Mouse (Mus musculus) lung, embryonic 15.5 days (tissue): Measurements from ENCODE around the gene Ppan. TPM values are rescaled to one million over a fixed set of nuclear protein-coding genes. Genes with fewer than 3 reads are reported as not detected.

Source experiments
- ATAC-seq: fragments of 200-750 bp; cut with Nextera tagmentation; 2 replicates; pipeline ENCODE4 v1.8.0; 2017; ENCODE audit warnings: moderate number of reproducible peaks, borderline replicate concordance; ENCODE audit not compliant: low FRiP score, low TSS enrichment; ENCODE audit errors: extremely low read depth
- H3K27ac ChIP-seq: fragments of 300-500 bp; sonication (generic); 2 replicates; pipeline ENCODE4 v1.5.1; 2015; ENCODE audit warnings: moderate library complexity, mild to moderate bottlenecking, inconsistent platforms
- H3K27me3 ChIP-seq: fragments of 300-500 bp; sonication (generic); 2 replicates; pipeline ENCODE4 v1.6.1; 2015; ENCODE audit warnings: inconsistent platforms
- H3K36me3 ChIP-seq: fragments of 300-500 bp; sonication (generic); 2 replicates; pipeline ENCODE4 v1.6.1; 2015; ENCODE audit warnings: inconsistent platforms
- H3K4me1 ChIP-seq: fragments of 300-500 bp; sonication (generic); 2 replicates; pipeline ENCODE4 v1.6.1; 2015; ENCODE audit warnings: inconsistent platforms
- H3K4me2 ChIP-seq: fragments of 300-500 bp; sonication (generic); 2 replicates; pipeline ENCODE4 v1.6.1; 2015; ENCODE audit warnings: inconsistent platforms, mild to moderate bottlenecking, moderate library complexity
- H3K4me3 ChIP-seq: fragments of 300-500 bp; sonication (generic); 2 replicates; pipeline ENCODE4 v1.5.1; 2015; ENCODE audit warnings: mild to moderate bottlenecking, inconsistent platforms
- H3K9ac ChIP-seq: fragments of 300-500 bp; sonication (generic); 2 replicates; pipeline ENCODE4 v1.6.1; 2015; ENCODE audit warnings: inconsistent platforms
- H3K9me3 ChIP-seq: fragments of 300-500 bp; sonication (generic); 2 replicates; pipeline ENCODE4 v1.6.1; 2016; ENCODE audit warnings: inconsistent platforms
- WGBS: fragments of 180-500 bp; shearing (Covaris S2); methylation state at CpG from one replicate; pipeline ENCODE4 v1.1.7; 2015; 5-methylcytosine and 5-hydroxymethylcytosine counted together
- polyA plus RNA-seq: library from polyadenylated mRNA; unstranded; fragments of >200 nt; fragmentation: Nextera tagmentation; extraction: Ambion mirVana; gene quantifications from 2 replicates; pipeline ENCODE4 v1.2.1, GENCODE M21; 2015

Gene Ppan
- polyA plus RNA-seq: 67.3 and 71.3 TPM in 2 replicates

- Histone ChIP-seq H3K27me3 (no peaks in the 10 kb centered on the region), H3K36me3 (peaks cover 37% of the 10 kb centered on the region), H3K9me3 (no peaks in the 10 kb centered on the region), H3K4me3 (peak within 1 kb of the TSS; percentile 82), H3K9ac (peak within 1 kb of the TSS; percentile 89), H3K4me2 (peak within 1 kb of the TSS; percentile 73), H3K4me1 (peaks cover 11% of the 10 kb centered on the region), H3K27ac (peak within 1 kb of the TSS; percentile 92)
- peak; percentile 96 for ATAC-seq
- WGBS: under 1% methylated on average over 43 of the region's 43 CpGs
Measured at GRCm38 (mm10) chr9:20887704-20888385, at the start of gene Ppan. TSS of gene Ppan (plus strand) at chr9:20888175.

- Histone ChIP-seq H3K27me3 (no peaks in the 10 kb centered on the region), H3K36me3 (no peaks in the 10 kb centered on the region), H3K9me3 (no peaks in the 10 kb centered on the region), H3K4me3 (no peak overlapping the region), H3K4me2 (no peak overlapping the region), H3K4me1 (no peaks in the 10 kb centered on the region), H3K9ac (no peak overlapping the region), H3K27ac (no peak overlapping the region)
- WGBS: 46% methylated on average over 6 of the region's 6 CpGs
- ATAC-seq: no peak
Measured at GRCm38 (mm10) chr9:20838931-20839330, 49.0 kb upstream of the Ppan start.

DNA sequence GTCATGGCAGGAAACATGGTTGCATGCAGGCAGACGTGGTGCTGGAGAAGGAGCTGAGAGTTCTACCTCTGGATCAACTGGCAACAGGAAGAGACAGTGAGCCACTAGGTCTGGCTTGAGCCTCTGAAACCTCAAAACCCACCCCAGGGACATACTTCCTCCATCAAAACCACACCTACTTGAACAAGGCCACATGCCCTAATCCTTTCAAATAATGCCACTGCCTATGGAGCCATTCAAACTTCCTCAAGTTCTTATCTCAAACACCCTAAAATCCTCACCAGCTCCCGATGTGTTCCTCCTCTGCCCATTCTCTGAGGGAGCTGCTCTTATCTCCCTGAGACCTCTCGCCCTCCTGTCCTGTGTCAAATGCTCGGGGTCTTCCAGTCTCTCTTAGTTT lies 45.8 kb upstream of the Ppan start:
- H3K36me3 ChIP-seq: no peaks in the 10 kb centered on the region
- no peak overlapping the region for H3K4me2 ChIP-seq
- H3K9me3 ChIP-seq: no peaks in the 10 kb centered on the region
- H3K4me3 ChIP-seq: no peak overlapping the region
- H3K4me1 ChIP-seq: no peaks in the 10 kb centered on the region
- H3K9ac ChIP-seq: no peak overlapping the region
- 41% methylated on average over 4 of the region's 4 CpGs for WGBS
- no peaks in the 10 kb centered on the region for H3K27me3 ChIP-seq
- H3K27ac ChIP-seq: no peak overlapping the region
- no peak for ATAC-seq

GRCm38 (mm10) chr9:20842670-20843069 lies 45.3 kb upstream of the Ppan start:
- Histone ChIP-seq H3K4me1 (no peaks in the 10 kb centered on the region), H3K27ac (no peak overlapping the region), H3K9me3 (no peaks in the 10 kb centered on the region), H3K9ac (no peak overlapping the region), H3K4me3 (no peak overlapping the region), H3K27me3 (no peaks in the 10 kb centered on the region), H3K36me3 (no peaks in the 10 kb centered on the region), H3K4me2 (no peak overlapping the region)
- ATAC-seq: no peak
- WGBS: 26% methylated on average over 2 of the region's 2 CpGs

GRCm38 (mm10) chr9:20850179-20850578 lies 37.8 kb upstream of the Ppan start:
- no peaks in the 10 kb centered on the region for H3K9me3 ChIP-seq
- no peak for ATAC-seq
- H3K4me1 ChIP-seq: no peaks in the 10 kb centered on the region
- H3K36me3 ChIP-seq: no peaks in the 10 kb centered on the region
- no peak overlapping the region for H3K4me3 ChIP-seq
- H3K4me2 ChIP-seq: no peak overlapping the region
- H3K9ac ChIP-seq: no peak overlapping the region
- no peak overlapping the region for H3K27ac ChIP-seq
- H3K27me3 ChIP-seq: no peaks in the 10 kb centered on the region
- 76% methylated on average over 2 of the region's 2 CpGs for WGBS

DNA sequence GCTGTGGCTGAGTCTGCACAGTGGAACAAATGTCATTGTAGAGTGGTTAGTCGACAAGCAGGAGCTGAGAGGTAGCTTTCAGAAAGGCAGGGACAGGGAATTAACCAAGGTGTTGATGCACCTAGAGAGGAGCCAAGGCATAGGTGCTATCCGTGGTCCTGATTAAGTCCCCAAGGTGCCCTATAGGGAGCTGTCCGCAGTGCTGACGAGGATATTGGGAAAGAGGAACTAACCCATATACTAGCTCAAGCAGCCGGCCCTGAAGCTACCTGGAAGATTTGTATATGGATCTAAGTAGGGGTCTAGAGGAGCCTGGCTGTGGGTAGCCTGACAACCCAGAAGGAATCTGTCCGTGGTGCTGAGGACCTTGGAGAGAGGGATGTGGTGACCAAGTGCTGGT lies 30.8 kb upstream of the Ppan start:
- H3K27me3 ChIP-seq: no peaks in the 10 kb centered on the region
- no peaks in the 10 kb centered on the region for H3K36me3 ChIP-seq
- 9% methylated on average over 6 of the region's 6 CpGs for WGBS
- no peak overlapping the region for H3K4me2 ChIP-seq
- H3K4me3 ChIP-seq: no peak overlapping the region
- H3K4me1 ChIP-seq: no peaks in the 10 kb centered on the region
- no peak for ATAC-seq
- no peaks in the 10 kb centered on the region for H3K9me3 ChIP-seq
- no peak overlapping the region for H3K9ac ChIP-seq
- H3K27ac ChIP-seq: no peak overlapping the region

DNA sequence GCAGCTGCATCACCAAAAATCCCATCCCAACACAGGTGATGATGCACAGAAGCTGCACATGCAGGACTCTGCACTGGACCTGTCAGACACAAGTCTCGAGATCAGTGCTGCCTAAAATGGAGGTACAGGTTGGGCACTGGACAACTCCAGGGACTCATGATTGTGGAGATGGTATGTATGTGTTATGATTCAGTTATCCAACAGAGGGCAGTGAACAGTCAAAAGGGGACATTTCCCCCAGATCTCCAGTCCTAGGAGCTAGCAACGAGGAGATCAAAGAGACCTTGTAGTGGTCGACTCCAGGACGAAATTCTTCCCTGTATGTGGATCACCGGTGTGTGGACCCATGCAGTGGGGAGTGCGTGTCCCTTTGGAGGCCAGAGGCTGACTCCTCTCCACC lies 28.0 kb upstream of the Ppan start:
- no peak overlapping the region for H3K4me2 ChIP-seq
- H3K9me3 ChIP-seq: no peaks in the 10 kb centered on the region
- ATAC-seq: no peak
- H3K4me3 ChIP-seq: no peak overlapping the region
- no peaks in the 10 kb centered on the region for H3K4me1 ChIP-seq
- no peak overlapping the region for H3K9ac ChIP-seq
- H3K27me3 ChIP-seq: no peaks in the 10 kb centered on the region
- WGBS: 41% methylated on average over 6 of the region's 6 CpGs
- H3K36me3 ChIP-seq: no peaks in the 10 kb centered on the region
- no peak overlapping the region for H3K27ac ChIP-seq

GRCm38 (mm10) chr9:20861821-20862220 lies 26.2 kb upstream of the Ppan start:
- Histone ChIP-seq H3K4me3 (no peak overlapping the region), H3K27me3 (peaks cover under 1% of the 10 kb centered on the region), H3K36me3 (no peaks in the 10 kb centered on the region), H3K9me3 (no peaks in the 10 kb centered on the region), H3K9ac (no peak overlapping the region), H3K4me2 (no peak overlapping the region), H3K4me1 (no peaks in the 10 kb centered on the region), H3K27ac (no peak overlapping the region)
- ATAC-seq: no peak
- WGBS: 6% methylated on average over 4 of the region's 4 CpGs

DNA sequence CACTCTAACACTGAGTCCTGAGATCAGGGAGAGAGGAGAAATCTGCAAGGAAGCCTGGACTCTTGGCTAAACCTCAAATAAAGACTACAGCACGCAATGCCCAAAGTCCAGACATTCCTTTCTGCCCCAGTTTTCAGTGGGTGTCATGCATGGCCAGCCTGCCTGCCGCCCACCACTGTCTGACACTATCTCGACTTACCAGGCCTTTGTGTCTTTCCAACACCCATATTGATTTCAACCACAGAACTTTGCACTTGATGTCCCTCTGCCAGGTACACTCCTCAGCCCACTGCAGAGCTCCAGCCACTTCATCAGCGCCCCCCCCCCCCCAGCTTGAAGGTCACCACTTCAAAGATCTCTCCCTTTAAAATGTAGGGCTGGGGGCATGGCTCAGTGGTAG lies 25.8 kb upstream of the Ppan start:
- 45% methylated on average over 4 of the region's 4 CpGs for WGBS
- Histone ChIP-seq H3K27ac (no peak overlapping the region), H3K4me2 (no peak overlapping the region), H3K36me3 (no peaks in the 10 kb centered on the region), H3K4me3 (no peak overlapping the region), H3K9me3 (no peaks in the 10 kb centered on the region), H3K4me1 (no peaks in the 10 kb centered on the region), H3K9ac (no peak overlapping the region), H3K27me3 (peaks cover 5% of the 10 kb centered on the region)
- ATAC-seq: no peak

DNA sequence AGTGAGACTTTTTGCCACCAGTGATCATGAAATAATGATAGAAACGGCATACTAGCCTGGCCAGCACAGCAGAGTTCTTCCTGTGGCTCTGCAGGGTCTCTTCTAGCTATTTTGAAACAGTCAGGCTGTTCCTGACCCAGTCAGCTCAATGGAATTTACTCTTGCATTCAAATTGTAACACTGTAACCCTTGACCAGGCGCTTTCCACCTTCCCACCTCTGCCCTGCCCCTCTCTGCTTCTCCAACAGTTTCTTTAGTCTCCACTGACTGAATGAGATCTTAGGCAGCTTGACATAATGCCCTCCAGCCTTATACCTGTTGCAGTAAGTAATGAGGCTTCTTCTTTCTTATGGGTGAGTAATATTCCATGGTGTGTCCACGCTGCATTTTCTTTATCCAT lies 21.1 kb upstream of the Ppan start:
- Histone ChIP-seq H3K9me3 (no peaks in the 10 kb centered on the region), H3K27ac (no peak overlapping the region), H3K27me3 (peaks cover 38% of the 10 kb centered on the region), H3K36me3 (peaks cover 3% of the 10 kb centered on the region; the same call in 1 of the 2 replicates), H3K4me3 (no peak overlapping the region), H3K9ac (no peak overlapping the region), H3K4me1 (peaks cover 8% of the 10 kb centered on the region; the same call in 1 of the 2 replicates), H3K4me2 (no peak overlapping the region)
- WGBS: 52% methylated on average over 3 of the region's 3 CpGs
- ATAC-seq: no peak

- ATAC-seq: peak; percentile 55
- peaks cover 3% of the 10 kb centered on the region; the same call in 1 of the 2 replicates for H3K36me3 ChIP-seq
- peak within 1 kb of the TSS; percentile 85 for H3K4me2 ChIP-seq
Measured at GRCm38 (mm10) chr9:20868448-20869001, 19.4 kb upstream of the Ppan start, which contains the start of gene A230050P20Rik. TSS of gene A230050P20Rik (plus strand) at chr9:20868642.

GRCm38 (mm10) chr9:20869246-20869645 lies 18.7 kb upstream of the Ppan start:
- WGBS: 4% methylated on average over 19 of the region's 19 CpGs
- Histone ChIP-seq H3K4me3 (peak overlapping the region; percentile 67), H3K4me1 (peaks cover 8% of the 10 kb centered on the region; the same call in 1 of the 2 replicates), H3K9ac (peak overlapping the region; percentile 54; the same call in 1 of the 2 replicates), H3K27me3 (peaks cover 38% of the 10 kb centered on the region), H3K36me3 (peaks cover 3% of the 10 kb centered on the region; the same call in 1 of the 2 replicates), H3K27ac (no peak overlapping the region), H3K4me2 (peak overlapping the region; percentile 85), H3K9me3 (no peaks in the 10 kb centered on the region)
- ATAC-seq: no peak

More at GRCm38 (mm10) chr9:20868448-20869001, 19.4 kb upstream of the Ppan start, which contains the start of gene A230050P20Rik:
- 4% methylated on average over 53 of the region's 53 CpGs for WGBS
- Histone ChIP-seq H3K9me3 (no peaks in the 10 kb centered on the region), H3K4me3 (peak within 1 kb of the TSS; percentile 67), H3K4me1 (peaks cover 8% of the 10 kb centered on the region; the same call in 1 of the 2 replicates), H3K27me3 (peaks cover 38% of the 10 kb centered on the region), H3K27ac (no peak within 1 kb of the TSS), H3K9ac (peak within 1 kb of the TSS; percentile 54)
